Mouse (Mus musculus): Measurements from ENCODE around the gene Tkt.

Tkt gene

DNA sequence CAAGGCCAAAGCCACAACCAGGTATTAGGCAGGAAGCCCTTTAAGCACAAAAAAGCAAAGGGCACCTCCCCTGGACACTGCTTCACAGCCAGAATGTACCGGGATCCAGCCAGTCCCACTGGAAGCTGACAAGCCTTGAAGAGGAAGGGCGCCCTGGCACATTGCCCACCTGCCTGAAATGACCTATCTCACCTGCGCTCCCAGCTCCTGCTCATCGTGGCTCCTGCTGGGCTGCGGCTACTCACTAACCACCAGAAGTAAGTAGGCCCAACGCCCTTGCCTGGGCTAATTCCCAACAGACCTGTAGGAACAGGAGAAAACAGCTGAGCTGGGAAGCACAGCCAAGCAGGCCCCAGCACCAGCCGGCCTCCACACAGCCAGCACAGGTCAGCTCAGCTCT lies 74.0 kb downstream of the Tkt start:
- no peak for DNase-seq (ENCODE audit: low spot score)

GRCm38 (mm10) chr14:30622556-30622955 lies 74.4 kb downstream of the Tkt start:
- no peak for DNase-seq (ENCODE audit: low spot score)

All from spleen, adult 12 weeks (tissue).